Mouse (Mus musculus) T-helper 1 cell (primary cell): Measurements from ENCODE around the gene Nme7.

Experiments
- in situ Hi-C: fragments of 300-600 bp; cut with MboI, MseI; formaldehyde crosslinking; loops from one replicate; pipeline ENCODE4 v1.15.1; 2025; ENCODE audit warnings: high pct_unique_total_duplicates

The Nme7 gene

DNA sequence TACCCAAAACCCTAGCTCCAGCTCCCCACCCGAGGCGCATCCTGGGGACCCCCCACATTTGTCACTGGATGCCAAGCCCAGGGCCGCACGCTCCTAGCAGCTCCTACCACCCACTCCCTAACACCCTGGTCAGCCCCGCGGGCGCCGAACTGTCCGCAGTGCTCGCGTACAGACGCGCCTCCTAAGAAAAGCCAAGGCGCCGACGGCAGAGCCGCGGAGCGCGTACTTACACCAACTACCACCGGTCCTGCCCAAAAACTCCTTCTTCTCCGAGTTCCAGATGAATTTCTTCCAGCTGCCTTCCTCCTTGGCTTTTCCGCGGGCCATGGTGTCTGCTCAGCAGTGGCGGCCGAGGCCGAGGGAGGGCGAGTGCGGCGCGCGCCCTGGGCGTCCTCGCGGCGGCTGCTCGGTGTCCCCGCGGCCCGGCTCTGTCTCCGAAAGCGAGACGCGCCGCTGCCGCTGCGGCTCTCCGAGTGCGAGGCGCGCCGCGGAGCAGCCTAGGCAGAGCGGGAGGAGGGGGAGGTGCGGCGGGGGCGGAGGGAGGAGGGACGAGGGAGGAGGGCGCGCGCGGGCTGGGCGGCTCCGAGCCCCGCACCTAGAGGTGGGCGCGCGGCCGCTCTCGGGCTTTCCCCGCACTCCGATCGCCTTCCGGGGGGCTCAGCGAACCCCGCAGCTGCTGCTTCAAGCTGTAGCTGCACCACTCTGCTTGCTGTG lies 153.8 kb downstream of the Nme7 start:
- in situ Hi-C loops: no loop called here

DNA sequence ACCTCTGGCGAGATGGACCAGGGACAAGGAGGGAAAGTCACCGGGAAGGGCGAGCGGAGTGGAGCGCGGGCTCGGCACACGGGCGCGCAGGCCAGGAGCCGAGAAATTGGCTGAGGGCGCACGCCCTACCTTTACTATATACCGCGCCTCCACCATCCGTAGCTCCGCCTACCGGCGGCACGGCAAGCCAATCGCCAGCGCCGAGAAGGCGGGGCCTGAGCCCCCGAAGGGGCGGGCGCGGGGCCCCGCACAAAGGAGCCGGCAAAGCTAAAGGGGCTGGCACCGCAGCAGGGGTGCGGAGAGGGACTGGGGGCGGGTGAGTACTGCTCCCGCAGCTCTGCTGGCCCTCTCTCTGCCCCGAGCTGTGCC lies 154.3 kb downstream of the Nme7 start, which contains the start of gene Atp1b1:
Gene Atp1b1, minus strand, starts transcription at position 111 of the 369 bp plus-strand sequence.
- in situ Hi-C loops: no loop called here

DNA sequence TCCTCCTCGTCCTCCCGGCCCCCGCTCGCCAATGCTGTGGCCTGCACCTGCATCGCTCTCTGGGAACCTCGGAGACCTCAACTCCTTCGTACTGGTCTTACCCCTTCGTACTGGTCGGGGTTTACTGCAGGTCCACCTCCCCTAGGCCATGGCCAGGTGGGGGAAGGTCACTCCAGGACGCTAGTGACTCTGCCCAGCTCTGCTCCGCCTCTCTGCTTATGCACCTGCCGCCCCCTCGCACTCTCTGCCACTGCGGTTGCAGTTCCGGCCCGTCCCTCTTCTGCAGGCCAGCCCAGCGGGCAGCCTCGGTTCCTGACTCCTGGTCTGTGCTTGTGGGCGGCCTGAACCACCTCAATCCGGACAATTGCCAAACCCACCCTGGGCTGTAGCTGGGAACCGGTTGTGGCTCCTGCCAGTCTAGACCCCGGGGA lies 154.7 kb downstream of the Nme7 start:
- in situ Hi-C loops: no loop called here

DNA sequence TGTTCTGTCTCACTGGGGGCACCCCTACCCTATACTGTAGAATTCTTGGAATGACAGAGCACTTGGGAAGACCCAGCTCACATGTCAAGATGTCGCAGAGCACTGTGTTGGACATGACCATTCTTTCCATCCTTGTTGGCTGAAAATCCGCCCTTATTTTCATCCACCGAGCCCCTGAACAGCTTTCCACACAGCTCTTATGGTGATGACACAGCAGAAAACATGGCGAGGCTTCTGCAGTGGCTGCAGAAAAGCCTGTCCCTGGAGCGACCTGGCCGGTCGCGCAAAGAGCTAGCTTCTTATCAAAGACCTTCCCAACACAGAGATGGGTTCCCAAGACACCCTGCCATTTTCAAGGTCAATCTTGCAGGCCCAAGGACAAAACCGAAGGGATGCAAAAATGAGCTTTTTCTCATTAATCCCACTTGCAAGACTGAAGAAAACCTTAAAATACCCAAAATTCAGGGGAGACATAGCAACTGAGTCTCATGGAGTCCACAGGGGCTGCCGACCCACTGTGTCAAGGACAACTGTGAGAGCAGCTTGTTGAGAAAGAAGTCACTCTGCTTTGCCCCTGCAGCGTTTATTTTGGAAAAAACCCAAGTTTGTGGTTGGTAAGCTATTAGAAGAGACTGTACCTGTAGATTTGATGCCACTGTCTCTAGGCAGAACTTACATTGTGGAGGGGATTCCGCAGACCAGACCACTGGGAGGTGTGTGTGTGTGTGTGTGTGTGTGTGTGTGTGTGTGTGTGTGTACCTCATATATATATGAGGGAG lies 155.4 kb downstream of the Nme7 start:
- in situ Hi-C loops: no loop called here

DNA sequence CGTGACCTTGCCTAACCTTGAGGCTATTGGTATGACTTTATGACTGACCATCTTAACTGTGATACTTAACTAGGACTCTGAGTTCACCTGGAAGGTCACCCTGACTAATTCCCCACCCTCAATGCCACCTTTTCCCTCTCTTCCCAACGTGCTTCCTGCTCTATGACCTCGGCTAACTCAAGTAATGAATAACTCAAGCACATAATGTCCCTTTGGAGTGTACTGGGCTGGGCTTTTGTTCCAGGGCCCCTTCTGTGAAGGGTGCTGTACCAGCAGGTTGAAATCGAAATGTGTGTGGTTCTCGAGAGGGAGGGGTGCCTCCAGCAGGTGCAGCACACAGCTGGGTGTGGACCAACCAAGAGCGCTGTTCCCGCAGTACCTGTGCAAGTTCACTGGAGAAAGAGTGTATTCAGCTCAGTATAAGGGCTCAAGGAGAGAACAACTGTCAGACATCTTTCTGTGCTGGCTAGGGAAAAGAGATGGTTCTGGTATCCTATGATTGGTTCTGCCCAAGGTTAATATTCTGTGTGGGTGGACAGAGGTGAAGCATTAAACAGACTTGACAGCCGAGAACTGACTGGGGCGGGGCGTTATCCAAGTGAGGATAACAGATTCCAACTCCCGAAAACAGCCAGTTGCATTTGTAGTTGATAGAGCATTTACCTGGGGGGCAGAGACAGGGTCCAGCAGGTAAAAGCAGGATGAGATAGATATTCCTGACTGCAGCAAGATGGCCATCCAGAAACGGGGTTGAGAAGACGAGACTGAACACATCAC lies 157.2 kb downstream of the Nme7 start:
- in situ Hi-C loops: no loop called here

DNA sequence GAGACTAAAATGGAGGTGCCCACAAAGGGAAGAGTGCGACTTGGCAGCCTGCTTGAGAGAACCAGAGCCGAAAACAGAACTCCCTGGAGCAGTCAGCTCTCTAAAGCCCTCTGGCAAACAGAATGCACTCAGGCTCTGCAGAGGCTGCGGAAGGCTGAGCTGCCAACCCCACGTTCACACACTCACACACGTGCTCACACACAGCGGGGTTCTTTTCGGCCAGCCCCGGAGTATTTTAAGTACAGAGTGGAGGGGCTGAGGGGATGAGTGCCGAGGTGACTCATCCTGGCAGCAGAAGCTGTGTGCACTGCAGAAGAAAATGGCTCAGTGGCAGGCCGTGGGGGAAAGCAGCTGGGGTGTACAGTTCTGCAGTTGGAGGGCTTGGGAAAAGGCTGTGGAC lies 157.8 kb downstream of the Nme7 start:
- in situ Hi-C loops: no loop called here

DNA sequence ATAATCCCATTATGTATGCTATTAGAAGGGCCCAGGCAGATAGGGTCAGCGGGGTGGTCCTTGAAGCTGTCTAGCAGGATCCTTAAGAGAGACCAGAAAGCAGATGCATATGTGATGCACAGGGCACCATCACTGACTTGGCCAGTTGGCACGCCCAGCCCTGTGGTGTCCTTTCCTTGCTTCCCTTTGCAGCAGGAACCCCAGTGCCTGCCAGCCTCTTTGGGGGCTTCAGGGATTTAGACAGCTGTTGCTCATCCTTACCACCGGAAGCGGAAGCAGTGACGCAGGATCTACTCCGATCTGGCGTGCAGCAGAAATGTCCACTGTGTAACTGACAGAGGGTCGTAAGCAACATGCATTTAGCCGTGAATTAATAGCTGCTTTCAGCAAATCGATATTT lies 163.5 kb downstream of the Nme7 start:
- in situ Hi-C loops: no loop called here

DNA sequence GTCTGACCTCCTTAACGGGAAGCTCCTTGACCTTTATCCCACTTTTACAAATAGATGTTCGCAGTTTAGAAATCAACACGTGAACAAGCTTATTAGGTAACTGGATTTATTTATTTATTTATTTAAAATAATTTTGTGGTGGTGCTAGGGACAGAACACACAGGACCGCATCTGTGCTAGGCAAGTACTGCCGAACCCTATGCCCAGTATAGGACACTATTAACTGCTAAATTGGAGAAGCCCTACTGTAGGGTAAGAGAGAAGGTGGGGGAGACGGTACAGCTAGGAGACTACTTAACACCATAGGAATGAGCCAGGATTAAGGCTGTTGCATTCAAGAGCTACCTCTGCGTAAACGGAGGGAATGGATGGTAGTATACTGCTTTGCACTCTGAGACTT lies 164.4 kb downstream of the Nme7 start:
- in situ Hi-C loops: no loop called here

DNA sequence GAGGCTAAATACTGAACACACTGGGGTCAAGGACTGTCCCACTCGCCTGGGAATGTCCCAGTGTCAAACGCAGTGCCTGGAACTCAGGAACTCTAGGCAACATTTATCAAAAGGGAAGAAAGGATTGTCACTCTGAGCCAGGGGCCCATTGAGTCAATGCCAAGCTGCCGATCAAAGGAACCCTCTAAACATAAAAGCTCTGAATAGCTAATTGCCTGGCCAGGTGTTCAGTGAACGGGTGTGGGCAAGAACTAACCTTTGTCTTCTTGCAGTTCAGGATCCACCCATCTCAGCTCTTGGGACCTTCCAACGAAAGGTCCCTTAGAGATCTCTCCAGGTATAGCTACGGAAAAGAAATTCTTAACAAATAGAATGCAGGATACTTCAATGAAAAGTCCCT lies 167.1 kb downstream of the Nme7 start:
- in situ Hi-C loops: no loop called here

DNA sequence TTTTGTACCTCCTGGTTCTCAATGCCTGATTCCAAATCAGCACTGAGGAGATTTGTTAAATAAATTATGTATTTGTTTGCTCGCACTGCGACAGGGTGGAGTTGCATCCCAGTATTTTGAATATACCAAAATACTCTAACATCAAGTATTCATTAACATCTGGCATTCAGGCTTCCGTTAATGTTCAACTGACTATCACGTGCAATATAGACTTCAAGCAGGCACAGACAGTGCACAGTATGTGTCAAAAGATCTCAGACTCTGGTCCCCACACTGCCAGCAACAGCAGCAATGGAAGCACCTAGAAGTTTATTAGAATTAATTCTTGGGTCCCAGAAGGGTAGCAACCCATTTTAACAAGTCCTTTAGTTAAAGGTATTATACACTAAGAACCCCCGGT lies 167.7 kb downstream of the Nme7 start:
- in situ Hi-C loops: no loop called here

DNA sequence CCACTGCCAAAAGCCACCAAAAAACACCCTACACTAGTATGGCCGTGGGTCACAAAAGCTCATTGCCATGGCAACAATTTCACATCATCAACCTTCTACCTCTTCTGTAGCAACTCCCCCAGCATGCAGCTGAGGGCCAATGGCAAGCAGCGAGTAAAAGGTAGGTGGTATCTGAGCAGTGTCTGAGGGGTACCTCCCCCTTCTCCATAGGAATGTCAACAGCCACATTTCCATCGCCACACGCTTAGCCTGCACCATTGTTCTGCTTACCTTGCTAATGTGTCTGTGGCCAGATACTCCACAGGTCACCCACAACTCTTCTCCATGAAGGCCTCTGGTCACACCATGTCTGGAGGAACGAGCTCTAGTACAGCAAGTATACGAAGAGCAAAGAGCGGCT lies 169.5 kb downstream of the Nme7 start:
- in situ Hi-C loops: no loop called here

DNA sequence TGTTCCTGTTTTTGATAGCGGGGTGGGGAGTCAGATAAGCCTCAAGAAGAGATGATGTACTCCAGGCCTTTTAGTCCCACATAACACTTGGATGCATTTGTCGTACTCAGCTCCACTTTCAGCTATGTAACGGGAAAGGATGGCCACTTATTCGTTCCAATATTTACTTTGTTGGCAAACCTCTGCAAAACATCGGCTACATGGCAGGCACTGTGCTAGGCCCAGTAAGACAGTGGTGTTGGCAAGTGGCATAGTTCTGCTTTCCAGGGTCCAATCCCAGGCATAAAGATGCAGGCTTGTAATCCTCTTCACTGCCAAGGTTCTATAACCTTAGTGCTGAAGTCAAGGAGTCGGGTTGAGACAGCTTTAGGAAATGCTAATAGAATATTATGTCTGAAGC lies 170.4 kb downstream of the Nme7 start:
- in situ Hi-C loops: no loop called here

DNA sequence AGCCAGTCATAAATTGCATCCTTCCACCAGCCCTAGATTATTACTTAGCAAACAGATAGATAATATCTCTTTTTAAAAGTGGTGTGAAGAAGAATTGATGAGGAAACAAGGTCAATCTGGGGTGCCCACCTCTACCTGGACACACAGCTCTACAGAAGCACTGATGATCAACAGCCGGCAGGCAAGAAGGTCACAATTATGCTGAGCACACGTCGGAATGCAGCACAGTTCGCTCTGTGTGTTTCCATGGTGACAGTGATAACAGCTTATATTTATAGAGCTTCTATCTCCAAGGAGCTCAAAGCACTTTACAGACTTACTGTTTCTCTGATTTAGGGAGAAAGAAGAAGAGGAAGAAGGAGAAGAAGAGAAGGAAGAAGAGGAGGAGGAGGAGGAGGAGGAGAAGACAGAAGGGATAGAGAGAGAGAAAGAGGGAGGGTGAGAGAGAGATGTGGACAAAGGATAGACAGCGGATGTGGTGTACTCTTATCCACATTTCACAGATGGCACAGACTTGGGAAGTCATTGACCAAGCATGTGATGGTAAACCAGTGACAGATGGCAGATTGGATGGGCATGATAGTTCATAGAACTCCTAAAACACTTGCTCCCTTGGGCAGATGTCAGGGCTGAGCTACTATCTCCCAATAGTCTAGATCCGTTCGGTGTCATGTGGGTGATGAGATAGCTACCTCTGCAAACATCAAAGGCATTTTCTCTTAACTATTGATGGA lies 171.0 kb downstream of the Nme7 start:
- in situ Hi-C loops: no loop called here

DNA sequence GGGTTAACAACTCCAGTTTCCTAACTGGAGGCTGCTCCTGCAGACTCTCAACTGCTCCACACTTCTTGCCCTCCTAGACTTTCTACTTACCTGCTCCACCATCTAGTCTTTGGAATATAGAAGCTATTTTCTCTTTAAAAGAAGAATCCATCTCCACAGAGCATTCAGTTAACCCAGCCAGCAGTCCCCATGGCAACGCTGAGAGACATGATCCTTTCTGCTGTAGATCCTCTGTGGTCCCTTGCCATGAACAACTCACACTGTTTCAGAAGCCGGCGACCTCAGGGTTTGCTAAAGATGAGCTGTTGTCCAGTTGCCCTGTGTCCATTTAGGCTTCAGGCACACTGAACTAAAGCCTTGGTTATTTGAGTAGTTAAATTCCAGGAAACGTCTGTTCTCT lies 172.0 kb downstream of the Nme7 start:
- in situ Hi-C loops: no loop called here

DNA sequence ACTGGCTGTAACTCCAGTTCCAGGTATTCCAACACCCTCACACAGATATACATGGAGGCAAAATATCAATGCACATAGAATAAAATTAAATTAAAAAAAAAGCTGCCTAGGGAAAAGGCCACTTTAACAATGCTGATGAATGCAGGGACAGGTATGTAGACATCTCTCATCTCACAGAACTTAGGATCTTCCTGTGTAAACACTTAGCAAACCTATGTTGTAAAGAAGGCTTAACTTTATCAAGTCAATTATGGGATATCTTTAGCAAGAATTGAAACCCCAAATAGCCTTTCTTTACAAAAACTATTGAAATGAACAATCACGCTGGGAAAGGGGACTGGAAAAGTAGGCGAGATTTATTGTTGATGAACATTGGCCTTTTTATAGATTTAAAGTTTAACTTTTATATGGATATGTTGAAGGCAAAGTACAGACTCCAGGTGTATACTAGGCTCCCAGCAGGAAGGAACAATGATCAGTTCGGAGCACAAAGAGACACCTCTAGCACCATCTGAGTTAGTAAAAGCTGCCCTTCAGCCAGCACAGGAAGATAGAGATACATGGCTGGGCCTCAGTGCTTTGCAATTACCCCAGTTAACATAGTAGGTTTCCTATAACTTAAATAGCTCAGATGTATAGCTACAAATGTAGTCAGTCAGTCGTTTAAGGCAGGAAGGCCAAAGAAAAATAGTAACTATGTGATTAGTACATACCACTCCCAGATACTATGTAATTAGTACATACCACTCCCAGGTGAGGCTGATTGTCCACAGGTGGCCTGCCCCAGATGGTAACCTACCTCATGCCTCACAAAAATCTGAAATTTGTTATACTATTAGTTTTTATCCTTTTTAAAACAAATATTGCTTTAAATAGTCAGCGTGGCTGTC lies 177.1 kb downstream of the Nme7 start:
- in situ Hi-C loops: no loop called here

DNA sequence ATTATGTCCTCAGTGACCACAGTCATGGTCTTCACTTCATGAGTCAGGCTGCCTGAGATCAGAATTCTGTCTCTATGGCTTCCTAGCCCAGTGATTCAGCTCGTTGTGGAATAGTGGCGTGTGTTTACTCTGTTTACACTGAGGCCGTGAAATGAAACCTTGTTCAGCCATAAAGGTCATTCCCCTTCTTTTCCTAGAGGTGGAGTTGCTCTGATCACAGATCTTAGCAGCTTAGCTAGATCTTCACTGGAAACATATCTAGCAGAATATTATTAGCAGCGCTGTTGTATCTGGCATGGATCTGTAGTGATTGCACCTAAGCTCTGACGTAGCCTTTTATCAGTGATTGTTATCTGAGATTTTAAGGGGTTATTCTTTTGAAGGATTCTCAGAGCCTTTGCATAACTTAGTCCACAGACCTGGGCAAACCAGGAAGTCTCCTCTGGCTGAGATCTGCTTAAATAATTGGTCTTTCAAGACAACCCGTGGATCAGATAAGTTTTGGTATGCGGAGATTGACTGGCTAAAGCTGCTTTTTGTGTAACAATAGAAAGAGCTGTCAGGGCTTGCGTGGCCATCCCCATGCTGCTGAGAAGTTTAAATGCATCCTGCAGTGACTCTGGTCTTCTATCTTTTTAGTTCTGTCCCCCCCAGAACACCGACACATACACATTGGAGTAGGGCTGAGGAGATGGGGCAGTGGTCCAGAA lies 177.9 kb downstream of the Nme7 start:
- in situ Hi-C loops: no loop called here

DNA sequence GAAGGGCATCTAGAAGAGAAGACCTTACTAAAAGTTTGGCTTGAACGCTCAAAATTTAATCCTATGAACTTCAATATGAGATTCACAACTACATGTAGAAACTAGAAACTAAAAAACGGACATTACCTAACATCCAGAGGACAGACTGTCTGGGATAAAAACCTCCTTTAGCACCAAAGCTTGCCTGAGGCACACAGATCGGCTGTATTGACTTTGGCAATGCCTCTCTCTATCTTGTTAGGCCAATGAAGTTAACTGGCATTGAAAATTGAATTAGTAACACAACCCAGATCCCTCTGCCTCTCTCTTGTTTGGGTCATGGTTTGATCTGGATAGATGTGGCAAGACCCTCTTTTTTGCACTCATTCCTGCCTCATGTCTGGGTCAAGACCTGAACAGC lies 178.9 kb downstream of the Nme7 start:
- in situ Hi-C loops: no loop called here

DNA sequence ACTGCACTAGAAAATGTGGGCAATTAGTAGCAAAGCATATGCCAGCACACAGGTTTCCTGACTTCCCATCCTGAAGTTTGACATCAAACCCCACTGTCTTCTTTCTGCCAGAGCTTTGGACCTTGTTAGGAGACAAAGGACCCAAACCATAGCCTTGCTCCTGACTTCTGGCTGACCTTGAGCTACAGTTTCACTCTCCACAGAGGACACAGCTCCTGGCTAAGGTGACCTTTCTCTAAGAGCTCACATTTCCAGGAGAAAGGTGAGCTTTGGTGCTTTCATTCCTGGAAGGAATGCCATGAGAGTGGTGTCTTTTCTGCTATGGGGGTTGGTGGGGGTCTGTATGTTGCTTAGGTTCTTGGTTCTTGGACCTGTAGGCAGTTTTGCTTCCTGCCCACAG lies 179.8 kb downstream of the Nme7 start:
- in situ Hi-C loops: no loop called here
